Mouse (Mus musculus) cortical plate, adult 2 months (tissue): Measurements from ENCODE around the gene Sema4d. TPM values are rescaled to one million over a fixed set of nuclear protein-coding genes. Genes with fewer than 3 reads are reported as not detected.
A peak's percentile ranks its signal among the peaks of the same experiment; 100 is the strongest.

Source experiments
- H3K27ac ChIP-seq: fragments of 200-500 bp; 2 replicates; pipeline ENCODE4 v1.5.1; 2012; ENCODE audit warnings: low read length, control low read depth, inconsistent platforms; ENCODE audit not compliant: insufficient read depth
- H3K4me1 ChIP-seq: fragments of 200-500 bp; 2 replicates; pipeline ENCODE4 v1.6.1; 2011; ENCODE audit warnings: low read length; ENCODE audit not compliant: control insufficient read depth, insufficient read depth
- H3K4me3 ChIP-seq: fragments of 200-500 bp; 2 replicates; pipeline ENCODE4 v1.5.1; 2011; ENCODE audit warnings: mild to moderate bottlenecking, low read length, control low read depth; ENCODE audit not compliant: insufficient read depth
- CTCF ChIP-seq: fragments of 200-500 bp; IDR thresholded peaks from 2 replicates; pipeline ENCODE4 v1.5.1; 2011; ENCODE audit warnings: mild to moderate bottlenecking, control low read depth, low read length; ENCODE audit not compliant: insufficient read depth; ENCODE audit errors: extremely low read depth
- POLR2A ChIP-seq: fragments of 200-500 bp; IDR thresholded peaks from 2 replicates; pipeline ENCODE4 v1.6.1; 2011; ENCODE audit warnings: mild to moderate bottlenecking, low read length, control low read depth; ENCODE audit not compliant: insufficient read depth; ENCODE audit errors: extremely low read depth
- polyA plus RNA-seq: library from polyadenylated mRNA; depleted of rRNA; stranded (reverse); fragments of >200 nt; gene quantifications from 2 replicates; pipeline ENCODE4 v1.2.3, GENCODE M21; 2012

The Sema4d gene
- polyA plus RNA-seq, 1 experiment: 99.9 TPM

DNA sequence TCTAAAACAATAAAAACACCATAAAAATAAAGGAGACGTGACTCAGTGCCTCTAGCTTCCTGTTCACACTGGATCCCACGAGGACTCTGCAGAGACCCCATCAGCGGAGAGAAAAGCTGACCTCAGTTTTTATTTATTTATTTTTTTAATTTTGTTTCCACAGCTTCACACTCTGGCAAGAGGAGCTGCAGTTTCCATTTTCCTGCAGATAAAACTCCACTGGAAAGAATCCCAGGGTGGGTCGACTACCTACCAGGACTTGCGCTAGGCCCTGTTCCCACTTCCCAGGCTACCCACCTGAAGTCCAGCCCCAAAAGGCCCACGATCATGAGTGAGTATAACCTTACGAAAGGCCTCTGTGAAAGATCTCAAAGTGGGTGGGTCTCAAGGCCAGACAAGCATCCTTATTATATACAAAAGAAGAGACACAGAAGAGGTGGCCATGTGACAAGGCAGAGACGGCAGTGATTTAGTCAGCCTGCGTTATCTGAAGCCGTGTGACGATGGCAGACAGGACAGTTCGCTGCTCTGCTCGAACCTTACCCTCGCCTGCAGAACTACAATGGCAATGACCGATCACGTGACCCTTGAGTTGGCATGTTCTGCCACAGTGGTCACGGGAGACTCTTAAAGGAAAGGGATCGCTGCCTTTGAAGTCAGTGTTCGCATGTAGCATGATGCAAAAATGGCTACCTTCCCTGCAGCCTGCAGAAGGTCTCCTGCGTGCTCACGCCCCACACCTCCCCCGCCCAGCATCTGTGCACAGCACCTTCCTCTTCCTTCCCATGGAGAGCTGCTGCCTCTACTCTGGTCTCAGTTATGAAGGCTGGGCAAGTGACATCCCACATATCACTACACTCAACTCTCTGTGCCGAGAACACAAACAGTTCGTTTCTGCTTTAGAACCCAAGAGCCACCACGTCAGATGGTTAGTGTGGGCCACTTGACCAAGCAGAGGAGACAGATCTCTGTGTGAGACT lies 14.3 kb downstream of the Sema4d start:
- Histone ChIP-seq H3K4me1 (peaks cover 29% of the 10 kb centered on the region), H3K4me3 (no peak overlapping the region), H3K27ac (peak overlapping the region; percentile 2; the same call in 1 of the 2 replicates)
- no peak for TF ChIP-seq POLR2A
- TF ChIP-seq CTCF: no peak

DNA sequence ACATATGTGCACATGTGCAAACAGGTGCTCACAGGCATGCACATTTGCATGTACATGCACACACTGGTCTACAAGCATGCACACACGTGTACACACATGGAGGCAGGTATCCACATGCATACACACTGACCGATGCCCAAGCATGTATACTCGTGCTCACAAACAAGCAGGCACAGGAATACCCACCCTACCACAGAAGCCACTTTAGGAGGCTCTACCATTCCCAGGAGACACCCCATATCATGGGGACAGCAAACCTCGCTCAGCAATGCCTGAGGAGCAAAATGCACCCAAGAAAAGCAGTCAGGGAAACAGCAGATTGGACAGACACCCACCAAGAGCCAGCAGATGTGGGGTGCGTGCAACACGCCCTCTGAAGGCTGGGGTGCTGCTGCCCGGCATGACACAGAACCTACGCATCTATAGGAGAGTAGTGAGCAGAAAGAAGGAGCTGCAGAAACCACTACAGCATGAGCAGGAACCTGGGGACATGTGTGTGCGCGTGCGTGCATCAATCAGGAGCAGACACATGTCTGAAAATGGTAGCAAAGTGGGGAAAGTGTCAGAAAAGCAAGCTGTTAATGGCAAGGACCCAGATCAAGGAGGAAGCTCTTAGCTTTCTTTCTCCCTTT lies 15.1 kb downstream of the Sema4d start:
- Histone ChIP-seq H3K4me1 (peaks cover 30% of the 10 kb centered on the region), H3K4me3 (no peak overlapping the region), H3K27ac (peak overlapping the region; percentile 88)
- TF ChIP-seq POLR2A (no peak), CTCF (no peak)

DNA sequence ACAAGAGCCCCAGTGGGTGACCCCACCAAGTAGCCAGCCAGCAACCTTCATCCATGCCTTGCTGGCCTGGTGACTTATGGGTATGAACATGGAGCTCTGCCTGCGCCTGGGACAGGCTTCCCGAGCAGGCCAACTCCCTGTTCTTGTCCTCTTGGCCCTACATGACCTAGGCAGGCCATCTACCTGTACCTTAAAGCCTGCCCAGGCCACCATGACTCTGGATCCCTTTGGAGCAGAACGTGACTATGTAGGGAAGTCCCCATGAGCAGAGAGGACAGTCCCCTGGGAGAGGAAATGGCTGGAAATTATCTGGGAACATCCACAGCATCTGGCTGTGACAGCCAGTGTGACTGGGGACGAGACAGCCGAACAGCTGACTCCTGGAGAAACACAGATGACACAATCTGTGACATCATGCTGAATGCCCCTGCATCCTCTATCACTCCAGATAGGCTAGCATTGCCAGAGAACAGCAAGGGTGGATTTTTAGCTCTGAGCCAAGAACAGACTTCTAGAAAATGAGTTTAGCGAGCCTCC lies 15.7 kb downstream of the Sema4d start:
- H3K27ac ChIP-seq: peak overlapping the region; percentile 88

DNA sequence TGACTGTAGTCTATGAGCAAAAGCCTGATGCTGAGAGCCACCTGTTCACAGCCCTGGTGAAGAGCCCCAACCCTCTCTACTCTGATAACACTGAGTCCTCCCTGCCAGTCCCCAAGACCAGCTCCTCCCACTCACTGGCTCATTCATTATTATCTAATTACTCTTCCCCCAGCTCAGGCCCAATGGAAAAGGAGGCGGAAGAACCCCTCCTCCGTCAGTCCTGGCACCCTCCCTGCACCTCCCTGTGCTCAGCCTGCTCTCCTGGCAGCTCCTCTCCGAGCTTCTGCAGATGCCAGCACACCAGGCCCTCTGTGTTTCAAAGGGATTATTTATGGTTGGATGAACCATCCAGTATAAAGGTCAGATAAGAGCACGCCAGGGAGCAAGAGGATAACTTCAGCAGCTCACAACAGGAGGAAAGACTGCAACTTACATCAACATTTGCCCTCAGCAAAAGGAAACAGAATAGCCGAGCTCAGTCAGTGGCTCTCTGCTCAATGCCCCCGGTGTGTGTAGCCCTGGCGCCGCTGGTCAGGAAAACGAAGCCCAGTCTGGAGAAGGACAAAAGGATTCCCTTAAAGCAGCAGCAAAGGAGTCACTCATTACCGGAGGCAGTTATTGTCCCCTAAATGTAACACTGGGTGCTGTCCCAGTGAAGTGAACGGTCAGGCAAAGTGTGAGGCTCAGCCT lies 16.4 kb downstream of the Sema4d start:
- Histone ChIP-seq H3K4me3 (no peak overlapping the region; the same call in 1 of the 2 replicates), H3K27ac (peak overlapping the region; percentile 88), H3K4me1 (peaks cover 27% of the 10 kb centered on the region)
- TF ChIP-seq CTCF (no peak), POLR2A (0 out of 2 replicates have a peak, but pooled peaks have one; percentile 23)

More for the DNA sequence above, 15.7 kb downstream of the Sema4d start:
- no peak overlapping the region for H3K4me3 ChIP-seq
- peaks cover 28% of the 10 kb centered on the region for H3K4me1 ChIP-seq
- TF ChIP-seq CTCF: no peak
- no peak for TF ChIP-seq POLR2A

DNA sequence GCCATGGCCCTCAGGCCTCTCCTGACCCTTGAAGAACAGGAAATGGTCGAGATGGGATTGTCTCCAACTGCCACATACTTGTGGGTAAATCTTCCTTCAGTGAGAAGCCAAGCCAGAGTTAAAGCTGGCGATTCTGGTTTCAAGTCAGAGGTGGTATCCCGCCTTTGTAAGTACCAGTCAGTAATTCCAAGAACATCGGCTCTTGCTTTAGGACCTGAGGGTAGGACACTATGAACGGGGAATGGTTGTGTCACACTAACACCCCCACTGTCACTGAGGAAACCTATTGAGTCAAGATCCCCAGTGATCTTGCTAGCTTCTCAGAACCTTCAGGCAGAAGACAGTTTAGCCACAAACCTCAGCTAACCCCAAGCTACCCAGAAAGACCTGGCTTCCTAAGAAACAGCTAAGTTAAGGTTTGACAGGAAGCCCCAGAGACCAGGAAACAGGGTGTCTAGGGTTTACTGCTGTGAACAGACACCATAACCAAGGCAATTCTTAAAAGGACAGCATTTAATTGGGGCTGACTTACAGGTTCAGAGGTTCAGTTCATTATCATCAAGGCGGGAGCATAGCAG lies 17.3 kb downstream of the Sema4d start:
- Histone ChIP-seq H3K4me3 (no peak overlapping the region), H3K4me1 (peaks cover 31% of the 10 kb centered on the region), H3K27ac (peak overlapping the region; percentile 88; the same call in 1 of the 2 replicates)
- TF ChIP-seq POLR2A (no peak), CTCF (no peak)

DNA sequence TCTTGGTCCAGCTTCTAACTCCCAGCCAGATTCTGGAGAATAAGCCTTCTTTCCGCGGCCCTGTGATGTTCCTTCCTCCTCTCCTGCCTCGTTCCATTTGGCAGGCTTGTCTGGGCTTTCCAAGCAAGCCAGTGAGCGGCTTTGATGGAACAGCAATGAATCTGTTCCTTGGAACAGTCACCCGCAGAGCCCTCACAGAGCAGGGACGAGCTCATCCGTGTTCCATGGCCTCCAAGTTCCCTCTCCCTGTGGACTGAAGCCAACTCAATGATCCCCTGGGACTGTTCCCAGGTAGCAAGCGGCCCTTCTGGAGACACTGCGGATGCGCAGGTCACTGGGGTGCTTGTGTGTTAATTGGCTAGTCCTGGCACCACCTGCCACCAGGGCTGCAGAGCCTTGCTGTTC lies 21.7 kb downstream of the Sema4d start:
- H3K27ac ChIP-seq: peak overlapping the region; percentile 39; the same call in 1 of the 2 replicates
- TF ChIP-seq CTCF (no peak), POLR2A (no peak)
- peaks cover 19% of the 10 kb centered on the region for H3K4me1 ChIP-seq
- H3K4me3 ChIP-seq: no peak overlapping the region

DNA sequence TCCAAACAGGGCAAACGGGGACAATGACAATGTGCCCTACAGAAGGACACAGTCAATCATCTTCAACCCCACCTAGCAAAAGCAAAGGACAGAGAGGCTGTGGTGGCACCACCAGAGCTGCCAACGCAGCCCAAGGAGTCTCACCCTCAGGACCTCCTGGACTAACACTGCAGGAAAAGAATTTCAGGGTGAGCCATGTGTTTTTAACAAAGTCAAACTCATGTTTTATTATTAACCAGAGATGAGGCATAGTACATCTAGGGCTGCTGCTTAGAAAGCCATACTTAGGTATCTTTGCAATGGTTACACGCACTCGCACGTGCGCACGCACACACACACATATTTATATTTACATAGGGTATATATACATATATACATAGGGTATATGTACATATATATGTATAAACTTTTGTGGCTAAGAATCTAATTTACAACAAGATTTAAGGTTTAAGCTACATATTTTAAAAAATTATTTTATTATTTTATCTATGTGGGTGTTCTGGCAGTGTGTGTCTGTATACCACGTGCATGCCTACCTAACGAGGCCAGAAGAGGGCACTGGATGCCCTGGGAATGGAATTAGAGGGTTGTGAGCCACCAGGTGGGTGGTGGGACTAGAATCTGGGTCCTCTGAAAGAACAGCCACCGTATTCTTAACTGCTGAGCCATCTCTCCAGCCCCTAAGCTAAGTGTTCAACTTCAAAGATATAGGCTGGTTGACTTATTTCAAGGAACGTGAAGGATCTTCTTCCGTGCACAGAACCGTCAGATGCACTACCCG lies 22.7 kb downstream of the Sema4d start:
- TF ChIP-seq CTCF (no peak), POLR2A (no peak)
- Histone ChIP-seq H3K4me1 (peaks cover 11% of the 10 kb centered on the region), H3K4me3 (no peak overlapping the region), H3K27ac (peak overlapping the region; percentile 89)

DNA sequence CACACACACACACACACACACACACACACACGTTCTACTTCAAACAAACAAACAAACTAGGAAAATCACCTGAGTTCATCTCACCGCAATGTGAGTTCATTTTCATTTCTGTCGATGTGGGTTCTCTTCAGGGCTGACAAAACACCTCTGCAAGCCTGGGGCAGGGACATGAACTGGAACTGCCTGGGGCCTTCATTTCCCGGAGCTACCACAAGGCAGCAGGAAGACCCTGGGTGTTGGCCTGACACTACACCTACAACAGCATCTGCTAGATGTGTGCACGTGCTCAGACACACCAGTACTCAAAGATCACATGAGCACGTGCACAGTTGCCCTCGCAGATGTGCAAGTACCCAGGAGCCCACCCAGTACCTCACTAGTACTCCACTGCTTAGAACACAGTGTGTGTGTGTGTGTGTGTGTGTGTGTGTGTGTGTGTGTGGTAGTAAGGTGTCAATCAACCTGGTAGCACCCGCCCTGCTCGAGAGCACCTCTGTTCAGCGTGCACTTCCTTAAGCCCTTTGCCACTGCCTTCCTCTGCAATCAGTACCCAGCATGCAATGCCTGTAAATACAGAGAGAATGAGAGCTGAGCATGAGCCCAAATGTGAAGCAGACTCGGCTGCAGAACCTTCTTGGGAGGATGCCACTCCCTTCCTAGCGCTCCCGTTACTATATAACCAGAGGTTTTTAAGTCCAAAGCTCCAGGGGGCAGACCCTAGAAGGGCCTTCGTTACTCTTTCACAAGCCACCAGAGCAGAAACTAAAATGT lies 25.4 kb downstream of the Sema4d start:
- Histone ChIP-seq H3K4me3 (no peak overlapping the region), H3K4me1 (peaks cover 9% of the 10 kb centered on the region), H3K27ac (no peak overlapping the region)
- no peak for TF ChIP-seq CTCF
- no peak for TF ChIP-seq POLR2A
